Mouse (Mus musculus): Measurements from ENCODE around the gene Hspa4.

GRCm38 (mm10) chr11:53285885-53286284 lies 14.4 kb downstream of the Hspa4 start:
- TF ChIP-seq GATA1 (IDR thresholded peaks at IDR 0.05; ENCODE audit: borderline replicate concordance, low read length) (no peak), FLI1 (IDR thresholded peaks at IDR 0.05; ENCODE audit: low read length) (no peak)

All from megakaryocyte, embryonic 14.5 days (primary cell).